Mouse (Mus musculus) ES-E14 (cell line): ENCODE measurements around the gene Ybx3. TPM values are rescaled to one million over a fixed set of nuclear protein-coding genes. Genes with fewer than 3 reads are reported as not detected.

Experiments used
- DNase-seq: peaks from one replicate; pipeline ENCODE4 v3.0.0-alpha.2; 2013; ENCODE audit warnings: low read depth, low spot score
- H3K27ac ChIP-seq: 2 replicates; pipeline ENCODE4 v1.5.1; 2012; ENCODE audit warnings: low read depth, mild to moderate bottlenecking, low read length, moderate library complexity, mixed read lengths; ENCODE audit not compliant: poor library complexity, insufficient read depth, severe bottlenecking
- H3K36me3 ChIP-seq: 2 replicates; pipeline ENCODE4 v1.6.1; 2012; ENCODE audit warnings: mild to moderate bottlenecking, low read length, moderate library complexity, mixed read lengths; ENCODE audit not compliant: control insufficient read depth, poor library complexity, insufficient read depth, severe bottlenecking
- H3K4me1 ChIP-seq, 2 experiments: fragments of 150-350 bp in 1 of 2; sonication (generic) in 1 of 2; 2 replicates each; pipeline ENCODE4 v1.6.1; 2012; ENCODE audit warnings: low read length in 2 of 2, mild to moderate bottlenecking in 1 of 2, mixed read lengths in 1 of 2; ENCODE audit not compliant: control insufficient read depth in 2 of 2, insufficient read depth in 2 of 2, poor library complexity in 1 of 2
- H3K4me3 ChIP-seq, 2 experiments: fragments of 150-350 bp in 1 of 2; sonication (generic) in 1 of 2; 2 replicates each; pipeline ENCODE4 v1.5.1; 2012; ENCODE audit warnings: low read length in 2 of 2, low read depth in 1 of 2, mild to moderate bottlenecking in 1 of 2, mixed read lengths in 1 of 2; ENCODE audit not compliant: insufficient read depth in 1 of 2, poor library complexity in 1 of 2, severe bottlenecking in 1 of 2
- H3K9ac ChIP-seq: 2 replicates; pipeline ENCODE4 v1.6.1; 2012; ENCODE audit warnings: low read depth, mild to moderate bottlenecking, low read length, mixed read lengths; ENCODE audit not compliant: poor library complexity, insufficient read depth, severe bottlenecking
- H3K9me3 ChIP-seq: fragments of 150-350 bp; sonication (generic); 2 replicates; pipeline ENCODE4 v1.6.1; 2012; ENCODE audit warnings: low read depth, mild to moderate bottlenecking, low read length; ENCODE audit not compliant: control insufficient read depth, insufficient read depth
- CHD2 ChIP-seq: IDR thresholded peaks from 2 replicates; pipeline ENCODE4 v1.6.1; 2014; ENCODE audit warnings: mild to moderate bottlenecking, low read depth, low read length, inconsistent platforms
- HCFC1 ChIP-seq: IDR thresholded peaks from 2 replicates; pipeline ENCODE4 v1.6.1; 2012; ENCODE audit warnings: low read length, inconsistent platforms, borderline replicate concordance; ENCODE audit not compliant: insufficient read depth
- MAFK ChIP-seq: IDR thresholded peaks from 2 replicates; pipeline ENCODE4 v1.6.1; 2014; ENCODE audit warnings: mild to moderate bottlenecking, low read depth, low read length, inconsistent platforms; ENCODE audit not compliant: insufficient read depth
- ZC3H11A ChIP-seq: IDR thresholded peaks from 2 replicates; pipeline ENCODE4 v1.6.1; 2012; ENCODE audit warnings: low read depth, mild to moderate bottlenecking, inconsistent platforms, low read length, borderline replicate concordance
- ZNF384 ChIP-seq: IDR thresholded peaks from 2 replicates; pipeline ENCODE4 v1.6.1; 2012; ENCODE audit warnings: low read depth, low read length, inconsistent platforms
- in situ Hi-C, 2 experiments: fragments of 600-800 bp; cut with MboI; formaldehyde crosslinking; loops; one replicate each; pipeline ENCODE4 v1.15.1; 2025; ENCODE audit warnings: low sequenced_read_pairs in 2 of 2, inconsistent platforms in 1 of 2; ENCODE audit not compliant: unreplicated experiment in 2 of 2
- total RNA-seq: library from RNA; depleted of rRNA; stranded (reverse); fragments of 300-350 nt; gene quantifications from 2 replicates; pipeline ENCODE4 v1.2.3, GENCODE M21; 2012

The Ybx3 gene
- total RNA-seq, 1 experiment: 332 TPM

DNA sequence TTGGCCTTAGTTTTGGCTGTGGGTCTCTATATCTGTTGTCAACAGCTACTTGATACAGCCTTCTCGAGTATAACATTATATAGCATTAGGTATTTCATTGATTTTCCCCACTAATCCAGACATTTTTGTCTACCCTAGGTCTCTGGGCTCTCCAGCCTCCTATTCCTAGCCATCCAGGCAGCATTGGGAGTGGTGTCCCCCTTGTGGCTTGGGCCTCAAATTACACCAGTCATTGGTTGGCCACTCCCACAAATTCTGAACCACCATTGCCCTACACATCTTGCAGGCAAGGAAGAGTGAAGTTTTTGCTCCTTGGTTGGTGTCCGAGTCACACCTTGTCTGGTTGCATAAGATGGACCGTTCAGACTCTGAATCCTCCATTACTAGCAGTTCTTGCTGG lies 33.3 kb upstream of the Ybx3 start:
- Histone ChIP-seq H3K4me3 (no peak overlapping the region), H3K27ac (no peak overlapping the region), H3K36me3 (no peaks in the 10 kb centered on the region), H3K9ac (no peak overlapping the region), H3K4me1 (no peaks in the 10 kb centered on the region; a peak in 1 of 4 replicates), H3K9me3 (no peaks in the 10 kb centered on the region)
- in situ Hi-C loops: no loop called here
- TF ChIP-seq MAFK: no peak
- TF ChIP-seq CHD2: no peak
- TF ChIP-seq ZNF384: no peak
- peak; percentile 23; the same call in 1 of the 2 replicates for TF ChIP-seq ZC3H11A
- TF ChIP-seq HCFC1: no peak
- DNase-seq: peak; percentile 48

DNA sequence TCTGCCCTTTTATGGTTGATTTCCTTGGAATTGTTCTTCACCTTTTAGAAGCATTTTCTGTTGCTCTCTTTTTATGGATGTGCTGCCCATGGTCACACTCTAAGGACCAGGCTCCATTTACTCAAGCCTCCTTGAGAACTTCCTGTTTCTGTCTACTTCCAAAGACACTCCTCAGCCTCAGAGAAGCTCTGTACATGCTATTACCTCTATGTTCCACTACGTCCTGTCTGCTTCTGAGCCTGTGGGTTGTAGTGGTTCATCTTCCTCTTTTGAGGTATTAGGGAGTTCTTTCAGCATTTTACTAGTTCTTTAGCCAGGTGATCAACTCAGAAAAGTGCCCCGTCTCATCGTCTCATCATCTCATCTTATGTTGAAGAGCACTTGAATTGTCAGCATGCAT lies 31.3 kb upstream of the Ybx3 start:
- no peak overlapping the region for H3K9ac ChIP-seq
- no peaks in the 10 kb centered on the region for H3K36me3 ChIP-seq
- no peaks in the 10 kb centered on the region for H3K9me3 ChIP-seq
- in situ Hi-C loops: no loop called here
- TF ChIP-seq CHD2 (no peak), ZC3H11A (no peak), ZNF384 (no peak)
- DNase-seq: no peak
- H3K4me3 ChIP-seq: no peak overlapping the region
- H3K27ac ChIP-seq: no peak overlapping the region
- H3K4me1 ChIP-seq: no peaks in the 10 kb centered on the region

DNA sequence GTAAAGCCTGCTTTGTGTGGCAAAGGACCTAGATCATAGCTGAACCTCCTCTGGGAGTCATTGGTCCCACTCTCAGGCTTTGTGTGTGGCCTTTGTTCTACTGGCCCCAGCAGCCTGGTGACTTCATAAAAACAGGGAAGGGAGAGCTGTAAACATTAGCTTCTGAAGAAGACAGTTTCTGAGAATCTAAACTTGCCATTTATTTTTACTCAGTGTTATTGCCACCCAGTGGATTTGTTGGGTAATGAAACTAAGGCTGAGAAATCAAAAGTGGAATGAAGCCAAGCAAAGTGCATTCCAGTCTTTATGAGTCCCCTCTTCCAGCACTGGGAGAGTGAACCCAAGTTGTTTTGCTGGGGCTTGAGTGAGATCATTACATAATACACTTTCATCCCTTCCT lies 30.5 kb upstream of the Ybx3 start:
- Histone ChIP-seq H3K4me1 (no peaks in the 10 kb centered on the region), H3K27ac (no peak overlapping the region), H3K4me3 (no peak overlapping the region), H3K9me3 (no peaks in the 10 kb centered on the region), H3K36me3 (no peaks in the 10 kb centered on the region), H3K9ac (no peak overlapping the region)
- in situ Hi-C loops: no loop called here
- no peak for DNase-seq
- TF ChIP-seq HCFC1 (no peak), ZNF384 (no peak), CHD2 (no peak), ZC3H11A (no peak), MAFK (no peak)

GRCm38 (mm10) chr6:131411116-131411843 lies 23.0 kb upstream of the Ybx3 start:
- no peak for DNase-seq
- TF ChIP-seq MAFK: no peak
- TF ChIP-seq ZNF384: no peak
- no peak for TF ChIP-seq CHD2
- in situ Hi-C loops: no loop called here
- H3K27ac ChIP-seq: no peak overlapping the region
- H3K4me1 ChIP-seq: no peaks in the 10 kb centered on the region
- no peaks in the 10 kb centered on the region for H3K36me3 ChIP-seq
- no peak overlapping the region for H3K9ac ChIP-seq
- H3K9me3 ChIP-seq: no peaks in the 10 kb centered on the region
- H3K4me3 ChIP-seq: no peak overlapping the region

DNA sequence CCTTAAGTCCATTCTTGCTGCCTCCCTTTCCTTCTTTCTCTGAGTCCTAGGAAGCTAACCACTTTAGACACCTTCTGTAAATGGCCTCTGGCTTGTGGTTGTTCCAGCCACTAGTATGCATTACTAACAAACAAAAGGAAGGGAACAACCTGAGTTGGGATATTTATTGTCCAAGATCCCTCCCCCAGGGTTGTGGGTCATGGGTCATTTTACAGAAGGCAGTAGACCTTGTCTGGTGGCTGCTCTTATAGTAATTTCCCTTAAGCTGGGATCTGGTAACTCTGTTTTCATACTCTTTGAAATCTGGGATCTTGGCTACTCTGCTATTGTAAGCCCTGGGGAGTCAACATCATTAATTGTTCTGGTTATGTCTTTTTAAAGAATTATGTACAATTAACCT lies 18.7 kb upstream of the Ybx3 start:
- H3K4me1 ChIP-seq: peaks cover 0 to 2% of the 10 kb centered on the region in 2 experiments; a peak in 1 of 4 replicates
- no peak overlapping the region for H3K9ac ChIP-seq
- DNase-seq: no peak
- H3K27ac ChIP-seq: no peak overlapping the region
- TF ChIP-seq ZC3H11A: no peak
- TF ChIP-seq MAFK: no peak
- TF ChIP-seq HCFC1: no peak
- TF ChIP-seq ZNF384: no peak
- no peak for TF ChIP-seq CHD2
- H3K9me3 ChIP-seq: no peaks in the 10 kb centered on the region
- in situ Hi-C loops: no loop called here
- no peaks in the 10 kb centered on the region for H3K36me3 ChIP-seq
- no peak overlapping the region for H3K4me3 ChIP-seq
